Mouse (Mus musculus) spleen, adult 12 weeks (tissue): ENCODE results near the gene Hoxd4.

Source experiments
- DNase-seq: peaks from one replicate; pipeline ENCODE4 v3.0.0; 2022; ENCODE audit warnings: low spot score

Hoxd4 gene

DNA sequence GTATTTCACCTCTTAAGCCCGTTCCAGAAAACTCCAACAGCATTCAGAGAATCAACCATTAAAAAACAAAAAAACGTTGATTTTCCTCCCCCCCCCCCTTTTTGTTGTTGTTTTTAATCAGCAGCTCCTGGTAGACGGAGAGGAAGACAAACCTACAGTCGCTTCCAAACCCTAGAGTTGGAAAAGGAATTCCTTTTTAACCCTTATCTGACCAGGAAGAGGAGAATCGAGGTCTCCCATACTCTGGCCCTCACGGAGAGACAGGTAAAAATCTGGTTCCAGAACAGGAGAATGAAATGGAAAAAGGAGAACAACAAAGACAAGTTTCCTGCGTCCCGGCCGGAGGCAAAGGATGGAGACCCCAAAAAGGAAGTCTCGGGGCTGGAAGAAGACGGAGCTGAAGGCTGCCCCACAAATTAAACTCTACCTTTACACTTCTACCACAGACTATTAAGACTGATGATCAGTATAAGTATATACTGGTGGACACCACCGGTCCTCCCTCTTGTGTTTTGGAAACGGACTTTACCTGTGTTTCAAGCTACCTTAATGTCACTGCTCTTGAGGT lies 5.3 kb upstream of the Hoxd4 start:
- DNase-seq = no peak

DNA sequence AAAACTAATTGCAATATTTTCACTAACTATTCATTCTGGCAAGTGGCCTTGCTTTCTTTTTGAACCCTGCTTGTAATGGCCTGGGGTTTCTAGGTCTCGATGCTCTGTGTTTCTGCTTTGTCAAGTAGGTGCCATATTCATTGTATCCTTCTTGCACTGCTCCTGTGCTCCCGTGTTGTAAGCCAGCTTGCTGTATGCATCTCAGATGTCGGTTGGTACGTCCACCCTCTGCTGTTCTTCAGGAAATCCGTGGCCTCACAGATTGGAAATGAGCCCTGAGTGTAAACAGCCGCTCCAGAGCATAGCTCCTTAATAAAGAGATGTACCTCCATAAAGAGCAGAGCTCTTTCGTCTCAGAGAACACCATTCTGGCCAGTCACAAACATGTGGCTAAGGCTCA lies 4.1 kb upstream of the Hoxd4 start:
- no peak for DNase-seq

DNA sequence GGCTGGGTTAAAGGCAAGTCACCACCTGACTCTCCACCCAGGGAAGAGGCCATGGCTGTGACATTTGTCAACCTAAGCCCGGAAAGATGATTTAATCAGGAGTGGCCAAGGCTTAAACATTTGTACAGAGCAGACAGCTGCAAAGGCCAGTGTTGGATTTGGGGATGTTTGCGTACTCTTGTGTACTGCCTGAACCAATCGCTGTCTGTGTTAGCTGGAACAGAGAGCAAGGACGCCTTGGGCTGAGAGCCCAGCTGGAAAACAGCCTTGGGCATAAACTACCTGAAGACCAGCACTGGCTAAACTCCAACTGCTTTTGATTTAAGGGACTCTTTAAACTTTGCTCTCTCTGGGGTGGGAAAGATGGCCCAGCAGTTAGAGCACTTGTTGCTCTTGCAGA lies 3.1 kb upstream of the Hoxd4 start:
- no peak for DNase-seq

DNA sequence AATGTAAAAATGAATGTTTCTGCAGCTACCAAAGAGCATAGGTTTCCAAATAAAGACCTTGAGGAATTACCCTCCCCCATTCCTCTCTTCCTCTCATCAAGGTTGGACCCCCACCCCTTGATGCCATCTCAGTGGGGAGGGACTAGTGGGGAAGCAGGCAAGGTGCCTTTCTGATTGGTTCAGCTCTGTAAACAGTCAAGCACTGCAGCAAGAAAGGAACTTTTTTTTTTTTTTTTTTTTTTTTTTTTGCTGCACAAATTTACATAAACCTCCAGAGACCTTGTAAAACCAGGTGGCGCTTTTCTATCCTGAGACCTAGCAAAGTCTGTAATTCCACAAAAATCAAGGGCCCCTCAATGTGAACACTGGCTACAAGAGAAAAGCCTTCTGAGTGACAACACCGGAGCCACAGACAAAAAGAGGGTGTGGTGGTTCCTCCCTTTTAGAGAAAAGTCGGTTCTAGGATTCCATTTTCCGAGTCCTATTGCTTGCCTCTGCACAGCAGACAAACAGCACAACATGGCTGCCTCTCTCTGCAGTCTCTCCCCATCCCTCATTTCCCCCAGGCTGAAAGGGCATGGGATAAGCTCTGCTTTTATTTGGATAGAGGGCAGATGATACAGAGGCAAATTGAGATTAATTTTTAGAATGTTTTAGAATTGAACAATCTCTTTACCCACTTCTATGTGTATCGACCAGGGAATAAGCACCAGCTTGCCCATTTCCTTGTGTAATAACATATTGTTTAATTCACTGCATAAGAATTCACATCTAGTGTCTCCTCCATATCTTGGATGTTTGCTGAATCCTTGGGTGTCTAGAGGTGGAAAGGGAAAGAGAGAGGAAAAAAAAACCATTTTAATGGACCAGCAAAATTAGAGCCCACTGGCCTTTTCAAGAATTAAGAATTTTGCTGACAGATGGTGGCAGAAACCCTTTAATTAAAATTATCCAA lies 2.0 kb upstream of the Hoxd4 start:
- DNase-seq = no peak

DNA sequence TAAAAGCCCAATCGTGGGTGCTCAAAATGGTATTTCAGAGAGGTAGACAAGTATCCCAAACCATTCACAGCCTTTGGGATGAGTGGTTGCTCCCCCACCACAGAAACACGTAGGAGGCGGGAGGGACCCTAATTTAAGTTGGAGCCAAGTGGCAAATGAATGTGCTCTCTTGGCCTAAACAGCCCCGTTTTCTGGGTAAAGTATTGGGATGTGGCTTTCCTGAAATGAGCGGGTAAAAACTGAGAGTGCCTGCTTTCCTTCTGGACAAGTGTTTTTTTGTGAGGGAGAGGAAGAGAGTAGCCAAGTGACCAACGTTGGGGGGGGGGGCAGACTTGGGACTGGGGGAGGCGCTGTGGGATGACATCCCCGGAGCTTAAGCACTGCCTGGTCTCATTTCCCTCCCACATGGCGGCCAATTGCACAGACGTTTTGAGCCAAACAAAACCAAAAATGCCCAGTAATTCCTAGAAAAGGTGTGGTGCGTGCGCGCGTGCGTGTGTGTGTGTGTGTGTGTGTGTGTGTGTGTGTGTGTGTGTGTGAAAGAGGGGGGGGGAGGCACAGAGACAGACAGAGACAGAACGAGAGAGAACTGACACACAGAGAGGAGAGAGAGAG lies 693 bp upstream of the Hoxd4 start:
- no peak for DNase-seq

DNA sequence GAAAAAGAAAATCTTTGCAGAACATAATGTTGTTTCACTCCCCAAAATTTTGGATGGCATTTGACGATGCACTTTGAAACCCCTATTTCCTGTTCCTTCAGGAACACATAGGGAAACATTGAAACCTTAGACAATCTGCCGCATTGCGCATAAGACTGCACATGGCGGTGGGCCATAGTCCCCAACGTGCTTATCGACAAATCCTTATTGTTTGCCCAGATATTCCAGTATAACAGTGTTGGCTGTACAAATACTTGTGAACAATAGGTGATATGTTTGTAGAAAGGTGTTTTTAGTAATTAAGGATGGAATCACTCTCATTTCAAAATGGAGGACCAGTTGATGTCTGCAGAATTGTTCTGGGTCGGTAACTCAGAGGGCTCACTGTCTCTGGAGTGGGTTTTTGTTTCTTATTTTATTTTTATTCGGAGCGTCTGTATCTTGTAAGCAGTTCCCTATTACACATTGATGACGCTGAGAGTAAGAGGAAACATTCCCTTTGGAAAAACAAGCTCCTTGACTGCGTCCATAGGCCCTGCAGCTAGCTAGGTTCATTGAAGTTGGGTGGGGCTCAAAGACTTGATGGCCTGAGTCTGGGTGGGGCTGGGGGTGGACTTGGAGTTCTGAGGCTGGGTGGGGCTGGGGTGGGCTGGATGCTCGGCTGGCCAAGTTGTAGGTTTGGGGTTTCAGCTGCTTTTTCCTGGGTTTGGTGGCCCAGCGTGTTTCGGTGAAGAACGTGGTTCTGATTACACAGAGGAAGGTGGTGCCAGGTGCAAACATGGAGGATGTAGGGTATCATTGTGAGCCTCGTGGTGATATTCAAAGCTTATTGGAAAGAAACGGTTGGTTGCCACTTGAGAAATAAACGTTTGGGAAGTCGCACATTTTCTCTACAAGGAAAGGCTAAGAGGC lies 1.8 kb downstream of the Hoxd4 start:
- no peak for DNase-seq

DNA sequence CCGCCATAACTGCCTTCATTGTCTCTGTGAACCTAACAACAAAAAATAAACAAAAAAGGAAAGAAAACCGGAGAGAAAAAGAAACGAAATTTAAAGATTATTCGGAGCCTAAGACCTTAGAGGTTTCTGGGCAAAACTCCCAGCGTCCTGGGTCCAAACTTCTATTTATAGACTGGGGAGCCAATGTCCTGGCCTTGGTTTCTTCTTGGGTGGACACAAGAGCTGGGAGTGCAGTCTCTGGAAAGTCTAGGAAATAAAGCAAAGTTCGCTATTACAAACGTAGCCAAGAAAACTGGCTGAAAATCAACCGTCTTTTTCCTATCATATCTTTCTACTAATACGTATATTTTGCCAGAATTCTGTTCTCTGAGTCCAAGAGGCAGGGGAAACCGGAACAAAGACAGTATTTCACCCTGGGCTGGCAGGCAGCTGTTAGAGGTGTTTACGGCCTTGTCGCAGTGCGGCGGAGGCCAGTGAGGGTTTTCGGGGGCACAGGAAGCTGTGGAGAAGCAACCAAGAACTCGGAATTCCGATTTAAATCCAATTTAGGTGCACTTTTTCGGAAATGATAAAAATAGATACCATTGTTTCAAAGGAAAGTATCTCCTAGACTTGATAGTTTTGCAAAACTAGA lies 2.5 kb downstream of the Hoxd4 start:
- no peak for DNase-seq

DNA sequence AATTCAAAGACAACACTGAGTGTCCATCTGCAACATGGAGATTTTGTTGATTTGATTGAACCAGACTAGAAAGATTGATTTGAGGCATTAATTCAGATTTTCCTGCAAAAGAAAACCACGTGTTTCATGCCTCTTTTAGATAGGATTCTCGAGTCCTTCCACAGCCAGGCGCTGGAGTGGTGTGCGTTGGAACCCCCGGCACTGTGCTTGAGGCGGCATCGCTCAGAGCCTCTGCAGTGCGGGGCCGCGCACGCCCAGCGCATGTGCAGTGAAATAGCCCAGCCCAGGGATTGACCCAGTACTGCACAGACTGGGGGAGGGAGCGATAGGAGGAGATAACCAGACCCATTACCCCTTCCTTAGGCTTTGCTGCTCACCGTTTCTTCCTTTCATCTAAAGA lies 3.2 kb downstream of the Hoxd4 start:
- DNase-seq = no peak

DNA sequence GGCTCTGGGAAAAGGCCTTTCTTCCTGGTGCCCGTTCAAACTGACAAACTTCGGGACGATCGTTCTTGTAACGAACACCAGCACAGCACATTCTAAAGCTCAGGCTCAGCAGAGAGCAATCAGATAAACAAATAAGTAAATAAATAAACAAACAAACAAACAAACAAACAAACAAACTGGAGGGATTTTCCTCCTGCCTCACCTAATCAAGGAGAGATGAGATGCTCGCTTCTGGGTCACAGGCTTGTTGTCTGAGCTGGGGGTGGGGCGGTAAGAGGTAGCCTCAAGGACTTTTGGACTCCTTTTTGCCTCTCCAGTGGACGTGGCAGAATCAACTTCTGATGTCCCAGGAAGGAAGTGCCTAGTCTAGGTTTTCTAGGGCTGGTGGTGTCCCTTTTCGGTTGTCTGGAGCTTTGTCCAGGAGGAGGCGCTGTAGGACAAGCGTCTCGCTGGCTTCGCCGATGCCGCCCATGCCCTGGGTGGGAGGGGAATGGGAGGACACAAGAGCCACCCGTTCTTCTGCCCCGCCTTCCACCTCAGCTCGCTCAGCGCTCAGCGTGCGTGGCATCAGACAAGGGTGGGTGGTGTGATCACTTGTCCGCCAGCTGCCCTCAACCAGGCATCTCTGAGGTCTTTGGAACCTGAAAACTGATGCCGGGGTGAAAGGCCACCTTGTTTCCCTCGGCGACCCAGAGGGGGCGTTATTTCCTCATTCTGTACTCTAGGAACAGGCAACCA lies 3.9 kb downstream of the Hoxd4 start:
- DNase-seq = no peak

DNA sequence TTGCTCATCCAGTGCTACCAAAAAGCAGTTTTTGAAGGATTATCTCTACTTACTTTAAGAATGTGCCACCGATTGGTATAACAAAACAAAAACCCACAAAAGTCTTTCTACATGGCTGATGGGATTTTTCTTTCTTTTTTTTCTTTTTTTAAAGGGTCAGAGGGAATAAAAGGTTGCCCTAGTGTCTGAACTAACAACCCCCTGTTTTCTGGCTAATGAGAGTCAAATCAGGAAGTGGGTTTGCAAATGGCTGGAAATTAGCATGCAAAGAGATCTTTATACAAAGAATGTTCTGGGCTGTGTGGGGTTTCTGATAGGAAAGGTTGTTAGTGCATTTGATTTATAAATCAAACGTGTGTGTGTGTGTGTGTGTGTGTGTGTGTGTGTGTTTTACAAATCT lies 8.7 kb downstream of the Hoxd4 start:
- no peak for DNase-seq

DNA sequence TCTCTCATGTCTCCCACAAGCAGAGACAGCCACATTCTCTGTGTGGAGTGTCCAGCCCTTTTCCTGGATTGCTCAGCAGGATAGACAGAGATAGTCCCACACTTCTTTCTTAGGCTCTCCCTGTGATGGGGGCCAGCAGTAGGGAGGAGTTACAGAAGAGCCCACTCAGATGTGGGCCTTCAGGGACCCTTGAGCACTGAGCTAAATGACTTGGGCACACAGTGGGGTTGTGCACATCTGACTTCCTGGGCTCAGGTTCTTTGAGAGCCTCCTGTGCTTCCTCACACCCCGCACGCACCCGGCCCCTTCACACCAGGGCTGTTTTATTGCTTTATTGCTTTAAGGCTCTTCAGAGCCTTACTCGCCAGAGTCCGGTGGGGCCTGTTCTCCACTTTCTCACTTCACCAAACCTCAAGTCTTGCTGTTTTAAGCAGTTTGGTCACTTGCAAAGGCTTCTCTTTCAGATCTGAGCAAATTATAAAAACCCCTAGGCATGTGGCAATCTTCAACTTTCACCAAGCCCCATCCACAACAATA lies 9.3 kb downstream of the Hoxd4 start:
- DNase-seq = no peak

DNA sequence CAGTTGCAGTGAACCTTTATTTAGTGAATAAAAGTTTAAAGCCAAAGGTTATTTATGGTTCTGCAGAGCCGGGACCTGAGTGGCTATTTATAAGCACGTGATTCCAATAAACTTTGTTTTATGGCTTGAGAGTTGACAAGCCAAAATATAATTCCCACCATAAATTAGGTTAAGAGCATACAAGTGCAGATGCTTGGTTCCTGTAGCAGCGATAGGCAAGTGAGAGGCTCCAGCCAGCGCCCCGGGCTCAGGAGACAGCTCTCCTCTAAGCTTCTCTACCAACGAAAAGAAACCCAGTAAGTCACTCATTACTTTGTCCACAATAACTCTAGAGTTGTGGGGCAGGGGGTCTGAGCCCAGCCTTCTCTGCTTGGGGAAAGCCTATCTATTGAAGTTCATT lies 10.2 kb downstream of the Hoxd4 start:
- no peak for DNase-seq

DNA sequence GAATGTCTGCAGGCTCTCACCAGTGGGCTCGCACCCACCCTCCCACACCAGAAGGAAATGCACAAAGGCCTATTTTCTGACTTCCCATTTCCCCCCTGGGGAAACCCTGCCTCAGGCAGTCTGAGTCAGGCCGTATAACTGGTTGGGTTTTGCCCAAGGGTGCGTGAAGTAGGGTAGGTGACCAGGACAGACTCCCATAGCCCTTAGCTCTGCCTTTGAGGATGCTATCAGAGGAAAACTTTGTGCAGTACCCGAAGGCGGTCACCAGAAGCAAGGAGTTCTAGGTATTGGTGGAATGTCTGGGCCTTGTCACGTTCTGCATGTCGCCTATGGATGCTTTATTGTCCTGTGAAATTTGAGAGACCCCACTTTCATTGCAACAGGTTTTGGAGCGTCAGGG lies 11.2 kb downstream of the Hoxd4 start:
- no peak for DNase-seq

DNA sequence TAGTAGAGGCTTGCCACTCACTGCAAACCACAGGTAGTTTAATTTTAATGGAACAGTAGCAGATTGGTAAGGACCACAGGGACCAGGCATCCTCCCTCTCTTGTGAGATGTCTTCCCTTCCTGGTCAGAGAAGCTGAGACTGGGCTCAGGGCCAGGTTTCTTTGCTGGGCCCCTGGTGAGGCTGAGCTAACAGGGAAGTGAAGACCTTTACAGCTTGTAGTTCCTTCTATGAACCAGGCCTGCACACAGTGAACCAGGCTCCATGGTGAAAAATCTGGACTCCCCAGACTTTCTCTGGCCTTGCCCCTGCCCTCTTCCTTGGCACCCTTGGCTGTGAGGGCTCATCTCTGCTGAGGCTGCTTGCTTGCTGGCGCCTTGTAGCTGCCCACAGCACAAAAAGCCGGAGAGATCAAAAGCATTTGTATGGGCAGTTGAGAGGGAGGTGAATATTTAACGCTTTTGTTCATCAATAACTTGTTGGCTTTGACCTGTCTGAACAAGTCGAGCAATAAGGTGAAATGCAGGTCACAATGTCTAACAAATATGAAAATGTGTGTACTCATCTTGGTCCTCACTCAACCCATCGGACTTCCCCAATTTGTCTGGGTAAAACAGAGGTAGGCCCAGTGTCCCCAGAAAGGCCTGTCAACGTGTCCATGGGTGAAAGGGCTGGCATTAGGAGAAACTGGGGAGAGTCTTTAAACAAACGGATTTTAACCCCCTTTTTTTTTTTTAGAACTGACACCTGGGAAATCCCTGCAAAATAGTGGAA lies 12.7 kb downstream of the Hoxd4 start:
- DNase-seq = no peak

DNA sequence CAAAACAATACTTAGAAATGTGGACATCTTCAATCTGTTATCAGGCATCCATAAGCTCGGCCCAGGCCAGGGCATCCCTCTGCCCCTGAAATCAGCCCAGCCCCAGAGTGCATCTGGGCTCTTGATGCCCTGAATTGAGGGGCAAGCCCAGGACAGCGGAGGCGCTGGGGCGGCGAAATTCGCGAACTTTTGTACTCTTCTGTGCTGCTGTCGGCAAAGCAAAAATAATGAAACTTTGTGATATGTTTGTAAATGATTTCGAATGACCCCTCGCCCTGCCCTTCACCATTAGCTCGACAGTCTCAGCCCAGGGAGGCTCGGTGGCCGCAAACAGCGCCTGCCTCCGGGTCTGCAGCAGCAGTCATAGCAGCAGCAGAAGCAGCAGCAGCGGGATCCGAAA lies 13.4 kb downstream of the Hoxd4 start:
- DNase-seq = no peak

DNA sequence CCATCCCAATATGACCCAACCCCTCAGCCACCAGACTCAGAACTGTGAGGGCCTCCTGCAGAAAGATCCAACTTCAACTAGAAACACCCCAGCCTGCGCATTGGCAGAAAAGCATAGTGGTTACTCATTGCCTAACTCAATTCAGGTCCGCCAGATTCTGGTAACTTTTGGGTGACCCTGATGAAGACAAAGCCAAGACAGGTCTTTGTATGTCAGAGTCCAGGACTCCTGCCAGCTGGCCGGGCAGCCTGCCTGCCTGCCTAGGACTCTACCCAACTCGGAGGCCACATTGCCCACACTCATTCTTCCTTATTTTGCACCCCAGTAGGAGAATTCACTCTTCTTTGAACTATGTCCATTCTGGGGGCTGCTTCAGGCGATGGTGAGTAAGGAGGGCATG lies 14.8 kb downstream of the Hoxd4 start, which contains the start of gene Gm28230:
Gm28230 (plus strand) TSS at position 178 of the 400 bp plus-strand sequence.
- no peak for DNase-seq

DNA sequence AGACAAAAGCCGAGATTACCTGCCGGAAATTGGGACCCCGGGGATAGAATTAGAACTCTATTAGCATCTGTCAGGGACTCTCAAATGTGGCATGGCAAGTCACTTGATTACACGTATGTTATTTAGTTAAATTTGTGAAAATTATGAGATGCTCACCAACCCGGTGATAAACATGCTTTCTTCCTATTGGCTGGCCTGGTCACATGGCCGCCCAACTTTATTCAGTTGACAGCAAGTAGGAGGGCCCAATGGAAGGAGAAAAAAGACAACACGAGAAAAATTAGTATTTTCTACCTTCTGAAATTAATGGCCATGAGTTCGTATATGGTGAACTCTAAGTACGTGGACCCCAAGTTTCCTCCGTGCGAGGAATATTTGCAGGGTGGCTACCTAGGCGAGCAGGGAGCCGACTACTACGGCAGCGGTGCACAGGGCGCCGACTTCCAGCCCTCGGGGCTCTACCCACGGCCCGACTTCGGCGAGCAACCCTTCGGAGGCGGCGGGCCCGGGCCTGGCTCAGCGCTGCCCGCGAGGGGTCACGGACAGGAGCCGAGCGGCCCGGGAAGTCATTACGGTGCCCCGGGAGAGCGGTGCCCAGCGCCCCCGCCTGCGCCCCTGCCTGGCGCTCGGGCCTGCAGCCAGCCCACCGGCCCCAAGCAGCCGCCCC lies 15.4 kb downstream of the Hoxd4 start:
- no peak for DNase-seq

DNA sequence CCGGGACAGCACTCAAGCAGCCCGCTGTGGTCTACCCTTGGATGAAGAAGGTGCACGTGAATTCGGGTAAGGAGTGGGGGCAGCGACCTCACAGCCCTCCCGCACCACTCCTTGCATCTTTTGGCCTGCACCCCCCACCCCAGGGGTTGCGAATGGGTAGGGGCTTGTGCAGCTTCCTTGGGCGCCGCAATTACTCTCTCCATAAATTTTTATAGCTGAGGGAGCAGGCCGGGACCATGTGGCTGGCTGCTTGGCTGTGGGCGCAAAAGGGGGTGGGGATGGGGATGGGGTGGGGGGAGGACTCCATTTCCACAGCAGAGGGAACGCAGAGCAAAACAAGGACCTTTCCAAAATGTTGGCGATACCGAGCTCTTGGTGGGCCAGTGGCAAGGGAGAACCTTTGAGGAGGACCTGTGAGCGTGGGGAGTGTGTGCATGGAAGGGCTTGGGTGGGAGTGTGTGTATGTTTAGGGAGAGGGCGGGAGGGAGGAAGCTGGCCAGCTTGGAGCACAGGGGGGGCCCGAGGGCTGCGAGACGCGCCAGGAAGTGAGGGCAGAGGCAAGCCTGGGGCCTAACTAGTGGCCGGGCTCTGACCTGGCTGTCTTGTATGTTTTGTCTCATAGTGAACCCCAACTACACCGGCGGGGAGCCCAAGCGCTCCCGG lies 16.0 kb downstream of the Hoxd4 start:
- no peak for DNase-seq

DNA sequence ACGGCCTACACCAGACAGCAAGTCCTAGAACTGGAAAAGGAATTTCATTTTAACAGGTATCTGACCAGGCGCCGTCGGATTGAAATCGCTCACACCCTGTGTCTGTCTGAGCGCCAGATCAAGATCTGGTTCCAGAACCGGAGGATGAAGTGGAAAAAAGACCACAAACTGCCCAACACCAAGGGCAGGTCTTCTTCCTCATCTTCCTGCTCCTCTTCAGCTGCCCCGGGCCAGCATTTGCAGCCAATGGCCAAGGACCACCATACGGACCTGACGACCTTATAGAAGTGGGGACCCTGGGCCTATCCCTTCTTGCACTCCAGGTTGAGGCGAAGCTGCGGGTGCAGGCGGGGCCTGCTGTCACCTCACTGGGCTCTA lies 16.6 kb downstream of the Hoxd4 start:
- DNase-seq = no peak
